ENCODE assay signal across 8 mouse cellular contexts in the genomic region with DNA sequence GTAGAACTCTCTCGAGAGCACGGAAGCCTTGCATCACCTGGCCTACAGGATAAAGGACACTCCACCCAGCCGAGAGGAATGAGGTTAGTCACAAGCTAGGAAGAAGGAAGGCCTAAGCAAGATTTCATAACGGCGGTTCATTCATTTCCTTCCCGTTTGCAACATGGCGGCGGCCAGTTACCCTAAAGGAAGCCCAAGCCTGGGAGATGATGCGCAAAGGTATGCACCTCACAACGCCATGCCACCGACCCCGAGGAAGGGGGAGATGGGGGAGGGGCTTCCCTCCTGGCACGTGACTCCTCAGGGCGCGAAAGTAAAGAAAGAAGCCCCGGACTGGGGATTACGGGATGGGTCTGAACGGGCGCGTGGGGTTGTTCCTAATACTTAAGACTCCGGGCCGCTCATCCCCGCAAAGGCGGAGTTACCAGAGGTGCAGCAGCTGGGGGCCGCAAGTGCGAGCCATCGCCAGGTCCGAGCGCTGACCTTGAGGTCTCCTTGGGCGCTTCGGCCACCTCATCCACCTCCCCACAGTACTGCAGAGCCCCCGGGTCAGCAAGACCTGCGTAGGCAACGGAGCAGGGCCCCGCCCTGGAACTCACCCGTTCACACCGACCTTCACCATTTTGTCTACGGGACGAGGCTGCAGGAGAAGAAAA. TPM values are rescaled to one million over a fixed set of nuclear protein-coding genes. Genes with fewer than 3 reads are reported as not detected.
DNase-seq lines count a peak whose midpoint lies in the region; ATAC-seq and TF ChIP-seq lines count a peak whose summit lies in the region.

No protein-coding gene starts in this region.

- H3K79me3 ChIP-seq in C2C12 (ENCODE audit: low read depth) = peaks cover 26% of the 10 kb centered on the region

- TF ChIP-seq CTCF in C2C12 (IDR thresholded peaks at IDR 0.05; ENCODE audit: control insufficient read depth, insufficient read depth, insufficient read length) = no peak
- TF ChIP-seq CTCF in lung, embryonic 14.5 days (IDR thresholded peaks at IDR 0.05; ENCODE audit: low read depth) = no peak

- H3ac ChIP-seq in C2C12 (ENCODE audit: control insufficient read depth, insufficient read length, low read depth) = peak overlapping the region; percentile 96

- peaks cover 63% of the 10 kb centered on the region for H3K4me1 ChIP-seq in embryonic facial prominence, embryonic 10.5 days
- H3K4me1 ChIP-seq in heart, embryonic 11.5 days (ENCODE audit: control insufficient read depth, insufficient read depth, low read length) = peaks cover 30% of the 10 kb centered on the region
- peaks cover 60% of the 10 kb centered on the region for H3K4me1 ChIP-seq in kidney, embryonic 15.5 days
- peaks cover 20% of the 10 kb centered on the region for H3K4me1 ChIP-seq in lung, embryonic 14.5 days (ENCODE audit: insufficient read depth)
- H3K4me1 ChIP-seq in neural tube, embryonic 14.5 days (ENCODE audit: control insufficient read depth, insufficient read depth, low read length) = peaks cover 29% of the 10 kb centered on the region

- peak overlapping the region; percentile 99 for H3K27ac ChIP-seq in embryonic facial prominence, embryonic 10.5 days (replicated peaks)
- H3K27ac ChIP-seq in heart, embryonic 11.5 days (ENCODE audit: low read depth, low read length) = peak overlapping the region; percentile 98
- H3K27ac ChIP-seq in kidney, embryonic 15.5 days = peak overlapping the region; percentile 96
- H3K27ac ChIP-seq in lung, embryonic 14.5 days (ENCODE audit: low read depth) = peak overlapping the region; percentile 98
- H3K27ac ChIP-seq in neural tube, embryonic 14.5 days (ENCODE audit: low read depth, low read length) = peak overlapping the region; percentile 93

- H3K4me3 ChIP-seq in C2C12 (ENCODE audit: insufficient read depth, poor library complexity, severe bottlenecking) = peak overlapping the region; percentile 98
- H3K4me3 ChIP-seq in embryonic facial prominence, embryonic 10.5 days = peak overlapping the region; percentile 93
- H3K4me3 ChIP-seq in heart, embryonic 11.5 days (ENCODE audit: low read depth, low read length) = peak overlapping the region; percentile 95
- H3K4me3 ChIP-seq in kidney, embryonic 15.5 days (replicated peaks) = peak overlapping the region; percentile 95
- peak overlapping the region; percentile 95 for H3K4me3 ChIP-seq in lung, embryonic 14.5 days (ENCODE audit: low read depth, low read length)
- peak overlapping the region; percentile 97 for H3K4me3 ChIP-seq in neural tube, embryonic 14.5 days (ENCODE audit: low read depth, low read length)

- peaks cover 66% of the 10 kb centered on the region for H3K36me3 ChIP-seq in C2C12 (ENCODE audit: control insufficient read depth, insufficient read depth)
- peaks cover 88% of the 10 kb centered on the region for H3K36me3 ChIP-seq in embryonic facial prominence, embryonic 10.5 days (replicated peaks)
- peaks cover 34% of the 10 kb centered on the region for H3K36me3 ChIP-seq in heart, embryonic 11.5 days (ENCODE audit: control insufficient read depth, insufficient read depth, low read length)
- H3K36me3 ChIP-seq in kidney, embryonic 15.5 days = peaks cover 74% of the 10 kb centered on the region
- H3K36me3 ChIP-seq in lung, embryonic 14.5 days (ENCODE audit: insufficient read depth) = peaks cover 75% of the 10 kb centered on the region
- peaks cover 40% of the 10 kb centered on the region for H3K36me3 ChIP-seq in neural tube, embryonic 14.5 days (ENCODE audit: control insufficient read depth, insufficient read depth, low read length)

- H3K79me2 ChIP-seq in C2C12 (ENCODE audit: control insufficient read depth, insufficient read depth) = peaks cover 44% of the 10 kb centered on the region

- peak; percentile 12 for ATAC-seq in activated CD4-positive, CD25-positive, alpha-beta regulatory T cell, adult 4 months
- ATAC-seq in heart, embryonic 11.5 days (replicated peaks; ENCODE audit: insufficient number of reproducible peaks, low FRiP score, low TSS enrichment) = peak; percentile 6
- ATAC-seq in kidney, embryonic 15.5 days (replicated peaks; ENCODE audit: low FRiP score) = peak; percentile 24
- peak; percentile 6 for ATAC-seq in lung, embryonic 14.5 days (ENCODE audit: insufficient read depth)
- ATAC-seq in neural tube, embryonic 14.5 days (ENCODE audit: low read depth) = peak; percentile 41

- H3K4me2 ChIP-seq in heart, embryonic 11.5 days = peak overlapping the region; percentile 94
- H3K4me2 ChIP-seq in kidney, embryonic 15.5 days = peak overlapping the region; percentile 89
- peak overlapping the region; percentile 98 for H3K4me2 ChIP-seq in lung, embryonic 14.5 days
- H3K4me2 ChIP-seq in neural tube, embryonic 14.5 days (ENCODE audit: low read depth, low read length) = peak overlapping the region; percentile 91

- H3K9me3 ChIP-seq in embryonic facial prominence, embryonic 10.5 days = no peaks in the 10 kb centered on the region
- no peaks in the 10 kb centered on the region for H3K9me3 ChIP-seq in heart, embryonic 11.5 days (replicated peaks; ENCODE audit: control insufficient read depth, low read length)
- H3K9me3 ChIP-seq in kidney, embryonic 15.5 days (replicated peaks) = no peaks in the 10 kb centered on the region
- no peaks in the 10 kb centered on the region for H3K9me3 ChIP-seq in lung, embryonic 14.5 days (ENCODE audit: low read depth, low read length)
- H3K9me3 ChIP-seq in neural tube, embryonic 14.5 days (ENCODE audit: control insufficient read depth, low read length) = no peaks in the 10 kb centered on the region

- peak; percentile 91 for DNase-seq in embryonic facial prominence, embryonic 10.5 days (ENCODE audit: low spot score)
- DNase-seq in lung, embryonic 14.5 days = peak; percentile 82
- DNase-seq in urinary bladder, postnatal 14 days (ENCODE audit: low spot score) = peak; percentile 45

- under 1% methylated on average over 39 of the region's 39 CpGs for WGBS in embryonic facial prominence, embryonic 10.5 days
- 0% methylated on average over 38 of the region's 39 CpGs for WGBS in heart, embryonic 11.5 days (ENCODE audit: insufficient replicate concordance)
- WGBS in kidney, embryonic 15.5 days = 0% methylated on average over 39 of the region's 39 CpGs
- WGBS in lung, embryonic 14.5 days = under 1% methylated on average over 39 of the region's 39 CpGs
- under 1% methylated on average over 38 of the region's 39 CpGs for WGBS in neural tube, embryonic 14.5 days

- H3K27me3 ChIP-seq in C2C12 (ENCODE audit: control insufficient read depth, insufficient read depth, insufficient read length) = no peaks in the 10 kb centered on the region
- no peaks in the 10 kb centered on the region for H3K27me3 ChIP-seq in embryonic facial prominence, embryonic 10.5 days (replicated peaks; ENCODE audit: low read depth, poor library complexity, severe bottlenecking)
- no peaks in the 10 kb centered on the region for H3K27me3 ChIP-seq in heart, embryonic 11.5 days (ENCODE audit: control insufficient read depth, insufficient read depth, low read length)
- H3K27me3 ChIP-seq in kidney, embryonic 15.5 days = no peaks in the 10 kb centered on the region
- H3K27me3 ChIP-seq in lung, embryonic 14.5 days (ENCODE audit: insufficient read depth, low read length) = no peaks in the 10 kb centered on the region
- no peaks in the 10 kb centered on the region for H3K27me3 ChIP-seq in neural tube, embryonic 14.5 days (ENCODE audit: control insufficient read depth, insufficient read depth, low read length)

- peak overlapping the region; percentile 100 for H3K9ac ChIP-seq in heart, embryonic 11.5 days (ENCODE audit: low read depth, low read length)
- peak overlapping the region; percentile 94 for H3K9ac ChIP-seq in kidney, embryonic 15.5 days
- H3K9ac ChIP-seq in lung, embryonic 14.5 days = peak overlapping the region; percentile 98
- H3K9ac ChIP-seq in neural tube, embryonic 14.5 days (replicated peaks; ENCODE audit: low read depth, low read length) = peak overlapping the region; percentile 88

RNA-seq across cellular contexts. Expression of a gene that starts 1.5 kb away (rescaled TPM):
- polyA plus RNA-seq in C2C12 (2012; fragmentation: generic; extraction: Trizol) = 7,334 TPM
- 100 to 1,000 TPM; 300 to 540 TPM for polyA plus RNA-seq in activated CD4-positive, CD25-positive, alpha-beta regulatory T cell, adult 4 months (2017; shearing (Covaris generic))
- polyA plus RNA-seq in embryonic facial prominence, embryonic 10.5 days (2016; fragmentation: Nextera tagmentation; extraction: Ambion mirVana) = 2,731 and 2,955 TPM in 2 replicates
- 4,443 and 4,472 TPM in 2 replicates for polyA plus RNA-seq in heart, embryonic 11.5 days (2014; fragmentation: Nextera tagmentation; extraction: Ambion mirVana)
- polyA plus RNA-seq in kidney, embryonic 15.5 days (2015; fragmentation: Nextera tagmentation; extraction: Ambion mirVana) = 2,116 and 2,124 TPM in 2 replicates
- 1,954 TPM in 2 replicates for polyA plus RNA-seq in lung, embryonic 14.5 days (2014; fragmentation: Nextera tagmentation; extraction: Ambion mirVana)
- polyA plus RNA-seq in neural tube, embryonic 14.5 days (2014; fragmentation: Nextera tagmentation; extraction: Ambion mirVana) = 1,265 and 1,492 TPM in 2 replicates

RNA-seq across cellular contexts. Expression of a gene that starts 19.8 kb away (rescaled TPM):
- polyA plus RNA-seq in C2C12 (2012; fragmentation: generic; extraction: Trizol) = 18.4 TPM
- polyA plus RNA-seq in activated CD4-positive, CD25-positive, alpha-beta regulatory T cell, adult 4 months (2017; shearing (Covaris generic)) = 10 to 100 TPM in 1 of 2 experiments, 1 to 10 TPM in 1; 6.9 to 13.3 TPM
- 11.0 and 11.1 TPM in 2 replicates for polyA plus RNA-seq in embryonic facial prominence, embryonic 10.5 days (2016; fragmentation: Nextera tagmentation; extraction: Ambion mirVana)
- 6.7 and 11.0 TPM in 2 replicates for polyA plus RNA-seq in heart, embryonic 11.5 days (2014; fragmentation: Nextera tagmentation; extraction: Ambion mirVana)
- 9.6 and 10.4 TPM in 2 replicates for polyA plus RNA-seq in kidney, embryonic 15.5 days (2015; fragmentation: Nextera tagmentation; extraction: Ambion mirVana)
- polyA plus RNA-seq in lung, embryonic 14.5 days (2014; fragmentation: Nextera tagmentation; extraction: Ambion mirVana) = 6.0 and 6.2 TPM in 2 replicates
- 18.3 and 18.5 TPM in 2 replicates for polyA plus RNA-seq in neural tube, embryonic 14.5 days (2014; fragmentation: Nextera tagmentation; extraction: Ambion mirVana)

RNA-seq across cellular contexts. Expression of a gene that starts 26.7 kb away (rescaled TPM):
- 78.7 TPM for polyA plus RNA-seq in C2C12 (2012; fragmentation: generic; extraction: Trizol)
- polyA plus RNA-seq in activated CD4-positive, CD25-positive, alpha-beta regulatory T cell, adult 4 months (2017; shearing (Covaris generic)) = 10 to 100 TPM; 33.1 to 61.3 TPM
- polyA plus RNA-seq in embryonic facial prominence, embryonic 10.5 days (2016; fragmentation: Nextera tagmentation; extraction: Ambion mirVana) = 261 and 263 TPM in 2 replicates
- polyA plus RNA-seq in heart, embryonic 11.5 days (2014; fragmentation: Nextera tagmentation; extraction: Ambion mirVana) = 82.3 and 84.0 TPM in 2 replicates
- polyA plus RNA-seq in kidney, embryonic 15.5 days (2015; fragmentation: Nextera tagmentation; extraction: Ambion mirVana) = 141 and 151 TPM in 2 replicates
- polyA plus RNA-seq in lung, embryonic 14.5 days (2014; fragmentation: Nextera tagmentation; extraction: Ambion mirVana) = 151 and 167 TPM in 2 replicates
- 22.6 and 46.4 TPM in 2 replicates for polyA plus RNA-seq in neural tube, embryonic 14.5 days (2014; fragmentation: Nextera tagmentation; extraction: Ambion mirVana)

RNA-seq across cellular contexts. Expression of a gene that starts 26.8 kb away (rescaled TPM):
- 147 TPM for polyA plus RNA-seq in C2C12 (2012; fragmentation: generic; extraction: Trizol)
- 10 to 100 TPM; 85.7 to 89.0 TPM for polyA plus RNA-seq in activated CD4-positive, CD25-positive, alpha-beta regulatory T cell, adult 4 months (2017; shearing (Covaris generic))
- 207 and 214 TPM in 2 replicates for polyA plus RNA-seq in embryonic facial prominence, embryonic 10.5 days (2016; fragmentation: Nextera tagmentation; extraction: Ambion mirVana)
- 226 and 234 TPM in 2 replicates for polyA plus RNA-seq in heart, embryonic 11.5 days (2014; fragmentation: Nextera tagmentation; extraction: Ambion mirVana)
- 220 and 238 TPM in 2 replicates for polyA plus RNA-seq in kidney, embryonic 15.5 days (2015; fragmentation: Nextera tagmentation; extraction: Ambion mirVana)
- 202 and 205 TPM in 2 replicates for polyA plus RNA-seq in lung, embryonic 14.5 days (2014; fragmentation: Nextera tagmentation; extraction: Ambion mirVana)
- 135 and 138 TPM in 2 replicates for polyA plus RNA-seq in neural tube, embryonic 14.5 days (2014; fragmentation: Nextera tagmentation; extraction: Ambion mirVana)

RNA-seq across cellular contexts. Expression of a gene that starts 33.1 kb away (rescaled TPM):
- 132 TPM for polyA plus RNA-seq in C2C12 (2012; fragmentation: generic; extraction: Trizol)
- 10 to 100 TPM; 40.6 to 50.3 TPM for polyA plus RNA-seq in activated CD4-positive, CD25-positive, alpha-beta regulatory T cell, adult 4 months (2017; shearing (Covaris generic))
- polyA plus RNA-seq in embryonic facial prominence, embryonic 10.5 days (2016; fragmentation: Nextera tagmentation; extraction: Ambion mirVana) = 94.1 and 99.4 TPM in 2 replicates
- 50.7 and 52.9 TPM in 2 replicates for polyA plus RNA-seq in heart, embryonic 11.5 days (2014; fragmentation: Nextera tagmentation; extraction: Ambion mirVana)
- polyA plus RNA-seq in kidney, embryonic 15.5 days (2015; fragmentation: Nextera tagmentation; extraction: Ambion mirVana) = 65.0 and 69.0 TPM in 2 replicates
- polyA plus RNA-seq in lung, embryonic 14.5 days (2014; fragmentation: Nextera tagmentation; extraction: Ambion mirVana) = 58.5 and 70.6 TPM in 2 replicates
- 45.0 and 49.6 TPM in 2 replicates for polyA plus RNA-seq in neural tube, embryonic 14.5 days (2014; fragmentation: Nextera tagmentation; extraction: Ambion mirVana)

Comparison
In these comparisons a context has a peak if more than half of its experiments do, and no peak if none do; other contexts are left out.
1. Peak in every context shown above with its lines: DNase-seq, ATAC-seq, H3K4me3 ChIP-seq and H3K27ac ChIP-seq.